Mouse (Mus musculus) lung, postnatal 0 days (tissue): Measurements from ENCODE around the gene P3h2.

Source experiments
- CTCF ChIP-seq: IDR thresholded peaks from 2 replicates; pipeline ENCODE4 v1.5.1; 2016; ENCODE audit warnings: antibody characterized with exemption, mild to moderate bottlenecking
- EP300 ChIP-seq: IDR thresholded peaks from 2 replicates; pipeline ENCODE4 v1.6.1; 2016; ENCODE audit warnings: antibody characterized with exemption, mild to moderate bottlenecking, control low read depth

DNA sequence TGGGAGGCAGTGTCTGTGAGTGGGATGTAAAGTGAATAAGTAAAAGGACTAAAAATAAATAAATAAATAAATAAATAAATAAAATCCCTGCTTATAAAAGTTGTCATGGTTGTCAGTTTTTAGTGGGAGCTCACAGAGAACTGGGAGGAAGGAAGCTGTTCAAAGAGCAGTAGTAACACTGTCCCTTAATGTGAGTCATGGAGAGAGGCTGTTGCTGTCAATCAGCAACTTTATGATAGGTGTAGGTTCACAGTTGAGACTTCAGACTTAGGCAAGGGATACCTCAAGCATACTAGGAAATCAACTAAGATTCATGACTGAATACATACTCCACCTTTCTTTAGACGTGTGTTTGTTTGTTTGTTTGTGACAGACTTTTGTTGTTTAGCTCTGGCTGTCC is 45.4 kb upstream of the P3h2 start:
- no peak for TF ChIP-seq CTCF
- no peak for TF ChIP-seq EP300
